Mouse (Mus musculus) ES-E14 (cell line): ENCODE results near the gene Mapk3. TPM values are rescaled to one million over a fixed set of nuclear protein-coding genes. Genes with fewer than 3 reads are reported as not detected.

Experiments used
- DNase-seq: peaks from one replicate; pipeline ENCODE4 v3.0.0-alpha.2; 2013; ENCODE audit warnings: low read depth, low spot score
- H3K27ac ChIP-seq: 2 replicates; pipeline ENCODE4 v1.5.1; 2012; ENCODE audit warnings: low read depth, mild to moderate bottlenecking, low read length, moderate library complexity, mixed read lengths; ENCODE audit not compliant: poor library complexity, insufficient read depth, severe bottlenecking
- H3K36me3 ChIP-seq: 2 replicates; pipeline ENCODE4 v1.6.1; 2012; ENCODE audit warnings: mild to moderate bottlenecking, low read length, moderate library complexity, mixed read lengths; ENCODE audit not compliant: control insufficient read depth, poor library complexity, insufficient read depth, severe bottlenecking
- H3K4me1 ChIP-seq, 2 experiments: fragments of 150-350 bp in 1 of 2; sonication (generic) in 1 of 2; 2 replicates each; pipeline ENCODE4 v1.6.1; 2012; ENCODE audit warnings: low read length in 2 of 2, mild to moderate bottlenecking in 1 of 2, mixed read lengths in 1 of 2; ENCODE audit not compliant: control insufficient read depth in 2 of 2, insufficient read depth in 2 of 2, poor library complexity in 1 of 2
- H3K4me3 ChIP-seq, 2 experiments: fragments of 150-350 bp in 1 of 2; sonication (generic) in 1 of 2; 2 replicates each; pipeline ENCODE4 v1.5.1; 2012; ENCODE audit warnings: low read length in 2 of 2, low read depth in 1 of 2, mild to moderate bottlenecking in 1 of 2, mixed read lengths in 1 of 2; ENCODE audit not compliant: insufficient read depth in 1 of 2, poor library complexity in 1 of 2, severe bottlenecking in 1 of 2
- H3K9ac ChIP-seq: 2 replicates; pipeline ENCODE4 v1.6.1; 2012; ENCODE audit warnings: low read depth, mild to moderate bottlenecking, low read length, mixed read lengths; ENCODE audit not compliant: poor library complexity, insufficient read depth, severe bottlenecking
- H3K9me3 ChIP-seq: fragments of 150-350 bp; sonication (generic); 2 replicates; pipeline ENCODE4 v1.6.1; 2012; ENCODE audit warnings: low read depth, mild to moderate bottlenecking, low read length; ENCODE audit not compliant: control insufficient read depth, insufficient read depth
- HCFC1 ChIP-seq: IDR thresholded peaks from 2 replicates; pipeline ENCODE4 v1.6.1; 2012; ENCODE audit warnings: low read length, inconsistent platforms, borderline replicate concordance; ENCODE audit not compliant: insufficient read depth
- MAFK ChIP-seq: IDR thresholded peaks from 2 replicates; pipeline ENCODE4 v1.6.1; 2014; ENCODE audit warnings: mild to moderate bottlenecking, low read depth, low read length, inconsistent platforms; ENCODE audit not compliant: insufficient read depth
- ZNF384 ChIP-seq: IDR thresholded peaks from 2 replicates; pipeline ENCODE4 v1.6.1; 2012; ENCODE audit warnings: low read depth, low read length, inconsistent platforms
- in situ Hi-C, 2 experiments: fragments of 600-800 bp; cut with MboI; formaldehyde crosslinking; loops; one replicate each; pipeline ENCODE4 v1.15.1; 2025; ENCODE audit warnings: low sequenced_read_pairs in 2 of 2, inconsistent platforms in 1 of 2; ENCODE audit not compliant: unreplicated experiment in 2 of 2
- total RNA-seq: library from RNA; depleted of rRNA; stranded (reverse); fragments of 300-350 nt; gene quantifications from 2 replicates; pipeline ENCODE4 v1.2.3, GENCODE M21; 2012; rRNA removed

Gene Mapk3
- total RNA-seq, 1 experiment, result 31.1 TPM

DNA sequence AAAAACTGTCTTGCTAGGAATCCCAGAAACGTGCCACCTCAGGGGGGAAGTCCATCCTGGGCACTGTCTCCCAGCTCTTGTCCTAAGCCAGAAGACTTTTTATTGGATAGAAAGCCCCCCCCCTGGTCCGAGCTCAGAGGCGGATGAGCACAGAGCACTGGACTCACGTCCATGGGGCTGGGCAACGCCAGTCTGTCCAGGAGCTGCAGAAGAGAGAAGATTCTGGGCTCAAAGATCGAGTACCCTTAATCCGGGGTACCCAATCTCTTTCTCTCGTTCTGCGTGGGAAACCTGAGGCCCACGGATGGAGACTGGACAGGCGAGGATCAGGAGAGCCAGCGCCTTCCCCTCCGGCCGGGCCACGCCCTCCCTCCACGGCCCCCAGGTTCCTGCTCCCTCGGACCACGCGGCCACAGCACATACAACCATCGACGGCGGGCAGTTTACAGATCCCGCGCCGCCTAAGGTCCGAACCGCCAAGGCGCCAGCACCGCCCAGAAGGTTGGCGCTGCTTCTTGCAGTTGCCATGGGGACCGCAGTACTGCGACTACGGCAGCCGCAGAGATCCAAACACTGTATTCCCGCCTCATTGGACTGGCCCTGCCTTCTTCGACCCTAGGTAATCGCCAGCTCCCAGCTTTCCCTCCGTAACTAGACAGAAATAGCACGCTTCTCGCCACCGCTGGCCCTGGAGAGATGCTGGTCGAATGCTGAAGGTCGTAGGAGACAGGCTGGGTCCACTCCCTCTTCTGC lies 49.5 kb downstream of the Mapk3 start:
- TF ChIP-seq HCFC1 (0 out of 2 replicates have a peak, but pooled peaks have one; percentile 58), ZNF384 (no peak)
- peaks cover 3% of the 10 kb centered on the region; the same call in 1 of the 2 replicates for H3K36me3 ChIP-seq
- DNase-seq, result peak; percentile 68
- peak overlapping the region; percentile 55 to 87 for H3K4me3 ChIP-seq
- H3K9ac ChIP-seq, result peak overlapping the region; percentile 94
- H3K27ac ChIP-seq, result no peak overlapping the region
- H3K4me1 ChIP-seq, result peaks cover 5 to 15% of the 10 kb centered on the region in 2 experiments; a peak in 3 of 4 replicates
- no peaks in the 10 kb centered on the region for H3K9me3 ChIP-seq
- in situ Hi-C loops, result no loop called here

DNA sequence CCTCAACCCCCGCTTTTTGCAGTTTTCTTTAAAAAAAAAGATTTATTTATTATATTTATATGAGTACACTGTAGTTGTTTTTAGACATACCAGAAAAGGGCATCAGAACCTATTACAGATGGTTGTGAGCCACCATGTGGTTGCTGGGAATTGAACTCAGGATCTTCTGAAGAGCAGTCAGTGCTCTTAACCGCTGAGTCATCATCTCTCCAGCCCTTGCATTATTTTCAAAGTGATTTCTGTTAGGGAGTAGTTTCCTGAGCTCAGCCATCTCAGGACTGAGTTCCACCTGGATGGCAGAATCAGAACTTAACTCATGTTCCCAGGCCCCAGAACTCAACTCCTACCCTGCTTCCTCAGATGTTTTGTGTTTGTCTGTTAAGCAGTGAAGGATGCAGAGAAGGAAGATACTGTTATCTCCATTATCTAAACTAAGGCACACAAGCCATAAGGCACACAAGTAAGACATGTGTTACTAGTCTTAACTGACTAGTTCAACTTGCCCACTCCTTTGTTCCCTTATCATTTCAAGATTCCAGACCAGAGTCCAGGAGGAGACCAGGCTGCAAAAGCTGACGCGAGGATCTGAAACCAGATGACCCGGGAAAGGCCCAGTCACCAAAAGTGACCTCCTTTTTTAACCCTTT lies 50.4 kb downstream of the Mapk3 start:
- TF ChIP-seq HCFC1 (no peak), MAFK (peak; percentile 61)
- Histone ChIP-seq H3K9me3 (no peaks in the 10 kb centered on the region), H3K27ac (no peak overlapping the region), H3K4me3 (peak overlapping the region; percentile 53 to 87; a peak in 3 of 4 replicates), H3K36me3 (peaks cover 3% of the 10 kb centered on the region; the same call in 1 of the 2 replicates), H3K4me1 (peaks cover 5 to 22% of the 10 kb centered on the region in 2 experiments; a peak in 3 of 4 replicates), H3K9ac (peak overlapping the region; percentile 22; the same call in 1 of the 2 replicates)
- DNase-seq, result no peak
- in situ Hi-C loops, result no loop called here

Other genes with a start within 250 kb of the Mapk3 start
- 257 and 289 TPM in 2 replicates for gene Eif3c, start 193.2 kb upstream of the Mapk3 start, total RNA-seq
- gene Apobr, start 174.7 kb upstream of the Mapk3 start, total RNA-seq, result 2.3 and 2.6 TPM in 2 replicates
- gene Cln3, start 173.8 kb upstream of the Mapk3 start, total RNA-seq, result 35.1 and 61.6 TPM in 2 replicates
- gene Il27, start 164.7 kb upstream of the Mapk3 start, total RNA-seq, result not detected in 2 replicates
- gene Nupr1, start 128.7 kb upstream of the Mapk3 start, total RNA-seq, result 16.4 and 20.4 TPM in 2 replicates
- gene Sgf29, start 110.3 kb upstream of the Mapk3 start, total RNA-seq, result 35.8 and 55.3 TPM in 2 replicates
- gene Sult1a1, start 83.2 kb upstream of the Mapk3 start, total RNA-seq, result 0.22 TPM in 1 of 2 replicates, not detected in the other
- 187 and 246 TPM in 2 replicates for gene Bola2, start 64.2 kb upstream of the Mapk3 start, total RNA-seq
- 22.3 and 27.7 TPM in 2 replicates for gene Slx1b, start 63.8 kb upstream of the Mapk3 start, total RNA-seq
- gene Coro1a, start 51.8 kb upstream of the Mapk3 start, total RNA-seq, result 4.1 and 10.3 TPM in 2 replicates
- 4.0 and 5.9 TPM in 2 replicates for gene Gdpd3, start 6.7 kb downstream of the Mapk3 start, total RNA-seq
- 19.4 and 20.8 TPM in 2 replicates for gene Ypel3, start 17.4 kb downstream of the Mapk3 start, total RNA-seq
- gene Tbx6, start 21.9 kb downstream of the Mapk3 start, total RNA-seq, result 0.89 and 1.7 TPM in 2 replicates
- gene Ppp4c, start 32.9 kb downstream of the Mapk3 start, total RNA-seq, result 260 and 291 TPM in 2 replicates
- gene Fam57b, start 38.1 kb downstream of the Mapk3 start, total RNA-seq, result 1.9 and 2.5 TPM in 2 replicates
- gene 4930451I11Rik, start 72.0 kb downstream of the Mapk3 start, total RNA-seq, result not detected in 2 replicates
- 5.5 and 7.7 TPM in 2 replicates for gene Doc2a, start 87.8 kb downstream of the Mapk3 start, total RNA-seq
- 99.7 and 111 TPM in 2 replicates for gene Hirip3, start 102.4 kb downstream of the Mapk3 start, total RNA-seq
- gene Ino80e, start 102.8 kb downstream of the Mapk3 start, total RNA-seq, result 68.7 and 78.7 TPM in 2 replicates
- gene Taok2, start 125.1 kb downstream of the Mapk3 start, total RNA-seq, result 42.3 and 57.2 TPM in 2 replicates
- gene Tmem219, start 163.3 kb downstream of the Mapk3 start, total RNA-seq, result 14.7 and 25.6 TPM in 2 replicates
- gene Kctd13, start 169.3 kb downstream of the Mapk3 start, total RNA-seq, result 13.2 and 16.2 TPM in 2 replicates
- 1.0 and 2.0 TPM in 2 replicates for gene Asphd1, start 190.0 kb downstream of the Mapk3 start, total RNA-seq
- 0.80 and 2.0 TPM in 2 replicates for gene Sez6l2, start 191.0 kb downstream of the Mapk3 start, total RNA-seq
- 106 and 122 TPM in 2 replicates for gene Cdipt, start 216.3 kb downstream of the Mapk3 start, total RNA-seq
- 0.18 and 0.32 TPM in 2 replicates for gene Cdiptos, start 216.5 kb downstream of the Mapk3 start, total RNA-seq